Mouse (Mus musculus): ENCODE measurements at regions not wholly inside any gene's neighbourhood (a gene's known extent, or its start where the extent isn't known, plus 50 kb on each side); places are given as distances from the start of the nearest gene placed in this dataset.

- TF ChIP-seq CTCF (IDR thresholded peaks at IDR 0.05; ENCODE audit: low read depth) (no peak), EP300 (optimal IDR thresholded peaks at IDR 0.05) (no peak)
Observed at GRCm38 (mm10) chr14:17171896-17172295, 352.9 kb upstream of the Rarb start.

All from stomach, postnatal 0 days (tissue).